Mouse (Mus musculus) left cerebral cortex, postnatal 14 days (tissue): ENCODE measurements around the gene Ostm1. TPM values are rescaled to one million over a fixed set of nuclear protein-coding genes. Genes with fewer than 3 reads are reported as not detected.
A peak's percentile ranks its signal among the peaks of the same experiment; 100 is the strongest.

Experiments used
- DNase-seq, 2 experiments: peaks; one replicate each; pipeline ENCODE4 v3.0.0; 2021 to 2022; ENCODE audit warnings: low spot score in 2 of 2, mixed read lengths in 1 of 2
- intact Hi-C: fragments of 180-260 bp; cut with DNase I; formaldehyde crosslinking; loops from one replicate; pipeline ENCODE4 v1.15.1; 2025
- long read RNA-seq, 2 experiments: library from polyadenylated mRNA; stranded (forward); transcript quantifications; one replicate each; pipeline ENCODE4 v2.0.0; 2021
- total RNA-seq, 2 experiments: library from RNA; stranded (reverse); gene quantifications; 2 replicates each; pipeline ENCODE4 v1.2.3; 2021

The Ostm1 gene
- 10 to 100 TPM; 46.8 to 48.8 TPM for total RNA-seq
- long read RNA-seq, experiment 1, transcript Ostm1-201 (6 exons, 3,006 nt) = major isoform, 101 of 107 reads
- long read RNA-seq, experiment 1, partial matches to known transcripts = 2 of 107 reads
- long read RNA-seq, experiment 1, other reads (novel, unspliced or antisense) = 3 of 107 reads
- long read RNA-seq, experiment 2, transcript Ostm1-201 (6 exons, 3,006 nt) = major isoform, 89 of 97 reads
- long read RNA-seq, experiment 2, partial matches to known transcripts = 1 of 97 reads
- long read RNA-seq, experiment 2, other reads (novel, unspliced or antisense) = 6 of 97 reads

GRCm38 (mm10) chr10:42583157-42583872 is at the start of gene Ostm1, which contains the start of gene Nr2e1:
TSS of gene Ostm1 (plus strand) at chr10:42583822.
TSS of gene Nr2e1 (minus strand) at chr10:42583632.
- intact Hi-C loops = loop anchor here (5.0 kb wide), 1 partner anchor 166 kb away; no protein-coding TSS in a partner anchor
- DNase-seq = peak; percentile 42 to 61

DNA sequence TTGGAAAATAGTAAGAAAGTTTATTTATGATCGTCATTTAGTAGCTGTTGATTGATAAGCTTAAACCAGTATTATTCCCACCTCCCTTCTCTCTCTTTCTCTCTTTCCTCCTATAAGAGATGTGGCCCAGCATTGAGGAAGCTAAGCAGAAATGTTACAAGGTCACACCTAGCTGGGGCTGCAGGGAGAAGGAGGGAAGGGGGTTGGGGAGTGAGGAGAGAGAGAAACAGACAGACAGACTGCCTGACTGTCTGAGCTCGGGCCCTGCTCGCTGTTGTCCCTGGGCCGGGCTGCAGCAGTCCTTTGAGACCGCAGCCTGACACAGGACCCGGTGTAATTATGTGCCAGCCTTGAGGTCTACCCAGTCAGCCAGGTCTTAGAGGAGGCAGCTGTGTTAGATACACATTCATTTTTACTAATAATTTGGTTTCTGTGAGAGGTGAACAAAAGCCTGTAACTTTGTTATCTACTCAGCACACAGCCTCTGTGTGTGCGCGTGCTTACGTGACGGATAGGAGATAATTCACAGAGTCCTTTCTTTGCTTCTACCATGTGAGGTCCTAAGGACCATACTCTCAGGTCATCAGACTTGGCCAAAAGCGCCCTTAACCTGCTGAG is 49.7 kb upstream of the Ostm1 start:
- intact Hi-C loops = no loop called here
- no peak for DNase-seq

DNA sequence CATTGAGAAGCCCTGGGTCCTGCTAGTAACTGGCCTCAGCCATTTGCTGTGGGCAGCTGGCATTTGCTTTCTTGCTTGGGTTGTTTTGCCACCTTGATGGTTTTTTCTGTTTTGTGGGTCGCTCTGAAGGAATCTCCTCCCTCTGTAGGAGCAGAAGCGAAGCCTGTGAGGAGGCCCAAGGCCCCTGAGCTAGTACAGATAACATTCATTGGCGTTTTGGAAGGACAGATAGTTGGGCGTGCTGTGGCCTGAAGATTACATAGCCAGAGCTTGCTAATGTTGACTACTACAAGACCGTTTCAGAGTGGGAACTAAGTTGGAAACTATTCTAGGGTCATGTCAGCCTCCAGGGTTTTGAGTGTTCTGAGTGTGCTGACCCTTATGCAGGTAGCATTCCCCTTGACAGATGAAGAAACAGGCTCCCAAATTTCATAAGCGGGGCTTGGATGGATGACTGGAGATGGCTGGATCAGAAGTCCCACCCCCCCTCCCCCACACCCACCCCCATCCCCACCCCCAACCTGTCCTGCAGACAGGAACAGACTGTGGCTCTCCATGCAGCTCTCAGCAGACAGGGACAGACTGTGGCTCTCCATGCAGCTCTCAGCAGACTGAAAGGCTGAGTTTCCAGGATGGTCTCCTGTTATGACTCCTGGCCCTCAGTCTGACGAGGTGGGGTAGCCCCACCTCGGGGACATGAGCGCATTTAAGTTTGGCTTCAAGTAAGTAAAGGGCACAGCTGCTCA is 45.9 kb upstream of the Ostm1 start:
- intact Hi-C loops = no loop called here
- no peak for DNase-seq

DNA sequence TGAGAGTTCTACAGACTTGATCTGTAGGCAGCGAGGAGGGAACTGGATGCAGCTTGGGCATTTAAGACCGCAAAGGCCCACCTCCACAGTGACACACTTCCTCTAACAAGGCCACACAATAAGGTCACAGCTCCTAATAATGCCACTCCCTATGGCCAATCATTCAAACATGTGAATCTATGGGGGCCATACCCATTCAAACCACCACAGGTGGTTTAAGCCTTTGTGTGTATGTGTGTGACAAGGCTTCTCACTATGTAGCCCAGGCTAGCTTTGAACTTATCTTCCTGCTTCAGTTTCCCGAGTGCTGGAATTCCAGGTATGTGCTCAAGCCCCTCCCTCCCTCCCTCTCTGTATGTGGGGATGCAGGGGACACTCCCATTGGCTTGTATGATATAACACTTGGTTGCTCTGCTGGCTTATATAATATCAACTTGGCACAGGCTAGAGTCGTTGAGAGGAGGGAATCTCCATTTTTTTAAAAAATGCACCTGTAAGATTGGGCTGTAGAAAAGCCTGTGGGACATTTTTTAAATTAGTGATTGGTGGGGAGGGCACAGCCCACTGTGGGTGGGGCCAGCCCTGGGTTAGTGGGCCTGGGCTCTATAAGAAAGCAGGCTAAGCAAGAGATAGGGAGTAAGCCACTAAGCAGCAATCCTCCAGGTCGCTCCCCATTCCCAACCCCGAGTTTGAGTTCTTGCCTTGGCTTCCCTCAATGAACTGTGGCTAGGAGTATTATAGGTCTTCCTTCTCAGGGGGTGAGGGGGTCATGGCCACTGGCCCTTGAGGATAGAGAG is 37.7 kb upstream of the Ostm1 start:
- intact Hi-C loops = no loop called here
- no peak for DNase-seq

DNA sequence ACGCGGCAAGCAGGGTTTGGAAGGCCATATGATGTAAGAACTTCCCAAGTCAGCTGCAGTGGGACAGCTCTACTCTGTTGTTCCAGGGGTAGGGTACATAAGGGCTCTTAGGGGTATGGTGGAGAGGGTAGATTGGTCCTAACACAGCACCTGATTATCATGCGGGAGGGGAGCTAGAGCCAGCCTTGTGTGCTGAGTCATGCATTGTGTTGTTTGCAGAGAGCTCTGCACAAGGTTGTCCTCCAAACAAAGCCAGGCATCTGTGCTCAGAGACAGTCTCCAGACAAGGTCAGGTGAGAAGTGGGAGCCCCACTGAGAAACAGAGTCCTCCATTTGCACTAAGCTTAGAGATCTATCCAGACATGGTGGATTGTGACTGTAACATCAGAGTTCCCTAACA is 37.1 kb upstream of the Ostm1 start:
- intact Hi-C loops = no loop called here
- no peak for DNase-seq

GRCm38 (mm10) chr10:42559581-42560200 is 23.9 kb upstream of the Ostm1 start:
- no peak for DNase-seq
- intact Hi-C loops = no loop called here

GRCm38 (mm10) chr10:42562272-42562671 is 21.4 kb upstream of the Ostm1 start:
- intact Hi-C loops = no loop called here
- no peak for DNase-seq

DNA sequence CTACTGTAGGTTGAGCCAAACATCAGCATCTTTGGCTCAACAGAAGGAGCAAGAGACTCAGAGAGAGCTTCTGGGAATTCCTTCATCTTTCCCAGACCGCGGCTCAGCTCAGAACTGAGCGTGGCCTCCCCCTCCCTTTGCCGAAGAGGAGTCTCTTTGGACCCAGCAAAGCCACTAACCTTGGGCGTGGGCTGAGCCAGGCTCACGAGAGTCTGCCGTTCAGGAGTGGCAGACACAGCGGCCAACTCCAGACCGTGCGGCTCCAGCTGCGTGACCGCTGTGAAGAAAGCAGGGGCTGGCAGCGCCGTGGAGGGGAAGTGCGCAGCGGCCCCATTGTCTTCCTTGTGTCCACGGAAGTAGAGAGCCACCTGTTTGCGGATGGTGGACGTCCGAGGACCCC is 11.1 kb upstream of the Ostm1 start:
- intact Hi-C loops = no loop called here
- no peak for DNase-seq

- intact Hi-C loops = no loop called here
These were observed 10.7 kb upstream of the Ostm1 start for GRCm38 (mm10) chr10:42572971-42573370.

GRCm38 (mm10) chr10:42574639-42575038 is 9.0 kb upstream of the Ostm1 start:
- no peak for DNase-seq

More at GRCm38 (mm10) chr10:42572971-42573370, 10.7 kb upstream of the Ostm1 start:
- DNase-seq = no peak

DNA sequence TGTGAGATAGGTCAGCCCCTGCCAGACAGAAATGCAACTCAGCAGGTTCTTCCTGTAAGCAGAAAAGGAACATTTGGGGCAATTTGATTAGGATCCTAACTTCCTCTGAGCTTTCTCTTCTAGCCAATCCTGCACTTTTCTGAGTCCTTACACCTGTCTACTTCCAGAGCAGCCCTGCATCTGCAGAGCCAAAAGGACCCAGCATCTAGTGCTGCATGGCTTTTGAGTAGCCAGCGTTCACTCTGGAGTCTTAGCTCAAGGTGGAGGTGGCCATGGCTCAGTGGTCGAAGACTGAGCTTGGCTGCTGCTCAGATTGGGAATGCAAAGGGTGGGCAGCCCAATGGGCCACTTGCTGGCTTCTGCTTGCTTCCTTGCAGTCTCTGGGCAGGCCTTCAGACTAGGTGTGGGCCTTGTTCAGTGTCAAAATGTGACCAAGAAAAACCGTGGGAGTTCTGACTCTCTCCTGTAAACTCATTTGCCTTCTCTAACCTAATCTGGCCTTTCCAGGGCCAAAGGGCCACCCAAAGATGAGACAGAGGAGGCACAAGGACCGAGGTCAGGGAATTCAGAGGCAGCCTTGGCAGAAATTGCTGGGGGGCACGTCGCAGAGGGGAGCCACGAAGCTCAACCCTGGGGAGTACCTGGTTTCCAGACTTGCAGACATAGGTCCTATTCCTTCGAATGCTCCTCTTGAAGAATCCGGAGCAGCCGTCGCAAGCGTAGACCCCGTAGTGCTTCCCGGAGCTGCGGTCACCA is 5.9 kb upstream of the Ostm1 start:
- intact Hi-C loops = no loop called here
- DNase-seq = no peak

More at GRCm38 (mm10) chr10:42574639-42575038, 9.0 kb upstream of the Ostm1 start:
- intact Hi-C loops = no loop called here

GRCm38 (mm10) chr10:42578281-42578675 is 5.3 kb upstream of the Ostm1 start:
- no peak for DNase-seq
- intact Hi-C loops = no loop called here

- intact Hi-C loops = no loop called here
- DNase-seq = no peak
These were observed 4.7 kb upstream of the Ostm1 start for GRCm38 (mm10) chr10:42578698-42579474.

- no peak for DNase-seq
- intact Hi-C loops = loop anchor here (5.0 kb wide), 1 partner anchor 162 kb away; no protein-coding TSS in a partner anchor
These were observed 4.0 kb upstream of the Ostm1 start for GRCm38 (mm10) chr10:42579475-42580130.

GRCm38 (mm10) chr10:42580131-42580950 is 3.3 kb upstream of the Ostm1 start:
- intact Hi-C loops = loop anchor here (5.0 kb wide), 1 partner anchor 163 kb away; no protein-coding TSS in a partner anchor
- no peak for DNase-seq

DNA sequence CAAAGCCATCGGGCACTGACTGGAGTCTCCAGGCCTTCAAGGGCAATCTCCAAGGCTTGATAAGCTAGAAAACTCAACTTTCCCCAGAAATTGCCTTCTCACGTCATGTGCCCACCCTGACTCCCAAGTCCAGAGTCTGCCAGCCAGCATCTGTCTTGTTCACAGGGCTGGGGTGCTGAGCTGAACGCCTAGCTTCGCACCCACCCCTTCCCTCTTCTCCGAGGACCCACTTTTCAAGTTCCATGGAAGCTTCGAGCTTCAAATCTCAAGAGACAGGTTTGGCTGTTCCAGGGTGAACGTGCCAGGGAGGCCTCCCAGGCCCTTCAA is 2.7 kb upstream of the Ostm1 start:
- intact Hi-C loops = loop anchor here (5.0 kb wide), 1 partner anchor 164 kb away; no protein-coding TSS in a partner anchor
- DNase-seq = no peak
